Mouse (Mus musculus) forebrain, postnatal 0 days (tissue): ENCODE results near the gene Ncln. TPM values are rescaled to one million over a fixed set of nuclear protein-coding genes. Genes with fewer than 3 reads are reported as not detected.

Experiments used
- ATAC-seq: fragments of 200-750 bp; cut with Nextera tagmentation; 2 replicates; pipeline ENCODE4 v1.8.0; 2017; ENCODE audit warnings: mild to moderate bottlenecking, moderate library complexity
- DNase-seq: peaks from one replicate; pipeline ENCODE4 v3.0.0-alpha.2; 2015
- H3K27ac ChIP-seq: fragments of 300-500 bp; sonication (generic); 2 replicates; pipeline ENCODE4 v1.5.1; 2014; ENCODE audit warnings: low read depth, mild to moderate bottlenecking, antibody characterized with exemption, low read length, moderate library complexity, mixed read lengths
- H3K27me3 ChIP-seq: fragments of 300-500 bp; sonication (generic); 2 replicates; pipeline ENCODE4 v1.6.1; 2014; ENCODE audit warnings: mild to moderate bottlenecking, low read length, mixed read lengths; ENCODE audit not compliant: insufficient read depth
- H3K36me3 ChIP-seq: fragments of 300-500 bp; sonication (generic); 2 replicates; pipeline ENCODE4 v1.6.1; 2014; ENCODE audit warnings: mild to moderate bottlenecking, moderate library complexity; ENCODE audit not compliant: insufficient read depth
- H3K4me1 ChIP-seq: fragments of 300-500 bp; sonication (generic); 2 replicates; pipeline ENCODE4 v1.6.1; 2014; ENCODE audit warnings: antibody characterized with exemption; ENCODE audit not compliant: insufficient read depth
- H3K4me2 ChIP-seq: fragments of 300-500 bp; sonication (generic); 2 replicates; pipeline ENCODE4 v1.6.1; 2014; ENCODE audit warnings: low read depth, mild to moderate bottlenecking, moderate library complexity
- H3K4me3 ChIP-seq: fragments of 300-500 bp; sonication (generic); 2 replicates; pipeline ENCODE4 v1.5.1; 2014; ENCODE audit warnings: low read depth, low read length, mixed read lengths
- H3K9ac ChIP-seq: fragments of 300-500 bp; sonication (generic); 2 replicates; pipeline ENCODE4 v1.6.1; 2014; ENCODE audit warnings: mild to moderate bottlenecking
- H3K9me3 ChIP-seq: fragments of 300-500 bp; sonication (generic); 2 replicates; pipeline ENCODE4 v1.6.1; 2016; ENCODE audit warnings: low read length
- CTCF ChIP-seq: sonication (generic); IDR thresholded peaks from 2 replicates; pipeline ENCODE4 v1.5.1; 2016; ENCODE audit warnings: antibody characterized with exemption, control low read depth, low read depth
- WGBS: fragments of 180-500 bp; shearing (Covaris S2); extraction: QIAGEN DNeasy Blood & Tissue Kit; methylation state at CpG from one replicate; pipeline ENCODE4 v1.1.7; 2014; 5-methylcytosine and 5-hydroxymethylcytosine counted together
- polyA plus RNA-seq: library from polyadenylated mRNA; unstranded; fragments of >200 nt; fragmentation: Nextera tagmentation; extraction: Ambion mirVana; gene quantifications from 2 replicates; pipeline ENCODE4 v1.2.1, GENCODE M21; 2015
- total RNA-seq: library from RNA; depleted of rRNA; stranded (reverse); fragments of >200 nt; gene quantifications from 2 replicates; pipeline ENCODE4 v1.2.3, GENCODE M21; 2014

Gene Ncln
- total and polyA plus RNA-seq, 2 experiments from 2014 or later, result 65.0 to 105 TPM

- ATAC-seq (no peak), DNase-seq (no peak)
- no peak for TF ChIP-seq CTCF
- no peak overlapping the region for H3K4me2 ChIP-seq
- no peaks in the 10 kb centered on the region for H3K27me3 ChIP-seq
- no peaks in the 10 kb centered on the region for H3K36me3 ChIP-seq
- H3K27ac ChIP-seq, result no peak overlapping the region
- H3K4me1 ChIP-seq, result no peaks in the 10 kb centered on the region
- no peak overlapping the region for H3K4me3 ChIP-seq
- H3K9me3 ChIP-seq, result no peaks in the 10 kb centered on the region
- WGBS, result 86% methylated on average over 5 of the region's 5 CpGs
- no peak overlapping the region for H3K9ac ChIP-seq
Observed at GRCm38 (mm10) chr10:81513798-81514197, 17.6 kb upstream of the Ncln start.

- Histone ChIP-seq H3K9ac (no peak overlapping the region), H3K4me2 (no peak overlapping the region), H3K4me1 (no peaks in the 10 kb centered on the region), H3K27me3 (no peaks in the 10 kb centered on the region), H3K9me3 (no peaks in the 10 kb centered on the region), H3K27ac (no peak overlapping the region), H3K4me3 (no peak overlapping the region), H3K36me3 (no peaks in the 10 kb centered on the region)
- TF ChIP-seq CTCF, result no peak
- DNase-seq, result no peak
- no peak for ATAC-seq
- 81% methylated on average over 14 of the region's 14 CpGs for WGBS
Observed at GRCm38 (mm10) chr10:81510246-81510810, 14.1 kb upstream of the Ncln start.

- no peak overlapping the region for H3K27ac ChIP-seq
- DNase-seq, result no peak
- no peak overlapping the region for H3K4me3 ChIP-seq
- H3K9me3 ChIP-seq, result no peaks in the 10 kb centered on the region
- H3K4me1 ChIP-seq, result no peaks in the 10 kb centered on the region
- H3K4me2 ChIP-seq, result no peak overlapping the region
- no peak overlapping the region for H3K9ac ChIP-seq
- TF ChIP-seq CTCF, result no peak
- 73% methylated on average over 13 of the region's 13 CpGs for WGBS
- peaks cover 2% of the 10 kb centered on the region for H3K27me3 ChIP-seq
- ATAC-seq, result no peak
- no peaks in the 10 kb centered on the region for H3K36me3 ChIP-seq
Observed at GRCm38 (mm10) chr10:81507691-81508489, 11.7 kb upstream of the Ncln start.

GRCm38 (mm10) chr10:81507095-81507494 is 10.9 kb upstream of the Ncln start:
- ATAC-seq (no peak), DNase-seq (no peak)
- no peaks in the 10 kb centered on the region for H3K4me1 ChIP-seq
- no peaks in the 10 kb centered on the region for H3K36me3 ChIP-seq
- H3K4me2 ChIP-seq, result no peak overlapping the region
- peaks cover 2% of the 10 kb centered on the region for H3K27me3 ChIP-seq
- no peaks in the 10 kb centered on the region for H3K9me3 ChIP-seq
- WGBS, result 38% methylated on average over 6 of the region's 6 CpGs
- H3K4me3 ChIP-seq, result no peak overlapping the region
- H3K27ac ChIP-seq, result no peak overlapping the region
- no peak for TF ChIP-seq CTCF
- no peak overlapping the region for H3K9ac ChIP-seq

- no peak for DNase-seq
- ATAC-seq, result no peak
- no peak overlapping the region for H3K4me2 ChIP-seq
- H3K9me3 ChIP-seq, result no peaks in the 10 kb centered on the region
- peaks cover 2% of the 10 kb centered on the region for H3K27me3 ChIP-seq
- TF ChIP-seq CTCF, result no peak
- H3K36me3 ChIP-seq, result no peaks in the 10 kb centered on the region
- WGBS, result 83% methylated on average over 15 of the region's 15 CpGs
- H3K4me3 ChIP-seq, result no peak overlapping the region
- no peaks in the 10 kb centered on the region for H3K4me1 ChIP-seq
- H3K27ac ChIP-seq, result no peak overlapping the region
- no peak overlapping the region for H3K9ac ChIP-seq
Observed at GRCm38 (mm10) chr10:81505016-81505664, 8.9 kb upstream of the Ncln start.

GRCm38 (mm10) chr10:81502658-81503057 is 6.5 kb upstream of the Ncln start:
- Histone ChIP-seq H3K4me1 (no peaks in the 10 kb centered on the region), H3K9me3 (no peaks in the 10 kb centered on the region), H3K4me2 (peak overlapping the region; percentile 55), H3K27ac (no peak overlapping the region), H3K4me3 (peak overlapping the region; percentile 37), H3K36me3 (no peaks in the 10 kb centered on the region), H3K9ac (peak overlapping the region; percentile 45), H3K27me3 (peaks cover 2% of the 10 kb centered on the region)
- peak; percentile 100 for TF ChIP-seq CTCF
- DNase-seq (peak; percentile 90), ATAC-seq (peak; percentile 74)
- WGBS, result 11% methylated on average over 36 of the region's 36 CpGs

- no peak for ATAC-seq
- no peak overlapping the region for H3K27ac ChIP-seq
- no peak for TF ChIP-seq CTCF
- H3K9me3 ChIP-seq, result no peaks in the 10 kb centered on the region
- no peak overlapping the region for H3K4me2 ChIP-seq
- no peak overlapping the region for H3K4me3 ChIP-seq
- 84% methylated on average over 5 of the region's 5 CpGs for WGBS
- H3K9ac ChIP-seq, result no peak overlapping the region
- peaks cover 2% of the 10 kb centered on the region for H3K27me3 ChIP-seq
- no peaks in the 10 kb centered on the region for H3K36me3 ChIP-seq
- DNase-seq, result no peak
- H3K4me1 ChIP-seq, result 0 out of 2 replicates have a peak, but pooled peaks cover 3% of the 10 kb centered on the region
Observed at GRCm38 (mm10) chr10:81501863-81502262, 5.7 kb upstream of the Ncln start.
